Mouse (Mus musculus) granulocyte monocyte progenitor cell, adult 5-6 weeks (primary cell): Measurements from ENCODE around the gene Psors1c2. TPM values are rescaled to one million over a fixed set of nuclear protein-coding genes. Genes with fewer than 3 reads are reported as not detected.
"Not testable (repeated sequence)": the region's sequence is repeated elsewhere in the genome, so short reads cannot be mapped to it uniquely, and the experiment has no call there.

Experiments
- ATAC-seq: replicated peaks from 2 replicates; pipeline ENCODE4 v1.8.0; 2016; ENCODE audit warnings: mild to moderate bottlenecking, moderate TSS enrichment, inconsistent platforms; ENCODE audit not compliant: poor library complexity, severe bottlenecking
- total RNA-seq, 2 experiments: library from RNA; stranded (forward) in 1 of 2; stranded (reverse) in 1 of 2; fragments of 200-712, 200-1000 nt in 1 of 2; fragments of >200 nt in 1 of 2; fragmentation: Nextera tagmentation in 1 of 2; gene quantifications; 2 replicates each; pipeline ENCODE4 v1.2.3; 2014 to 2017

Gene Psors1c2
- not detected in 2 replicates for total RNA-seq (2014; fragmentation: Nextera tagmentation)
- not detected in 2 replicates for total RNA-seq (2017)

- no peak for ATAC-seq
Observed at GRCm38 (mm10) chr17:35532901-35533300, at the start of gene Psors1c2. TSS of gene Psors1c2 (plus strand) at chr17:35533201.

GRCm38 (mm10) chr17:35484066-35484465 is 48.9 kb upstream of the Psors1c2 start:
- peak; percentile 58 for ATAC-seq

GRCm38 (mm10) chr17:35485702-35486101 is 47.3 kb upstream of the Psors1c2 start:
- ATAC-seq = no peak

- ATAC-seq = no peak
Observed at GRCm38 (mm10) chr17:35486726-35487125, 46.3 kb upstream of the Psors1c2 start.

GRCm38 (mm10) chr17:35488041-35488440 is 45.0 kb upstream of the Psors1c2 start:
- ATAC-seq = no peak

- ATAC-seq = no peak
Observed at GRCm38 (mm10) chr17:35490320-35490719, 42.7 kb upstream of the Psors1c2 start.

- ATAC-seq = no peak
Observed at GRCm38 (mm10) chr17:35497124-35497523, 35.9 kb upstream of the Psors1c2 start.

- ATAC-seq = no peak
Observed at GRCm38 (mm10) chr17:35502226-35502625, 30.8 kb upstream of the Psors1c2 start.

- ATAC-seq = no peak
Observed at GRCm38 (mm10) chr17:35502762-35503161, 30.2 kb upstream of the Psors1c2 start.

- no peak for ATAC-seq
Observed at GRCm38 (mm10) chr17:35503849-35504248, 29.2 kb upstream of the Psors1c2 start.

- ATAC-seq = no peak
Observed at GRCm38 (mm10) chr17:35504628-35505481, 28.1 kb upstream of the Psors1c2 start.

- ATAC-seq = no peak
Observed at GRCm38 (mm10) chr17:35505776-35506175, 27.2 kb upstream of the Psors1c2 start, which contains the start of gene Pou5f1. TSS of gene Pou5f1 (plus strand) at chr17:35506018.

- ATAC-seq = no peak
Observed at GRCm38 (mm10) chr17:35506881-35507280, 26.1 kb upstream of the Psors1c2 start.

GRCm38 (mm10) chr17:35507556-35508260 is 25.3 kb upstream of the Psors1c2 start:
- ATAC-seq = no peak

- ATAC-seq = not testable (repeated sequence)
Observed at GRCm38 (mm10) chr17:35508279-35508678, 24.7 kb upstream of the Psors1c2 start.

GRCm38 (mm10) chr17:35509284-35509683 is 23.7 kb upstream of the Psors1c2 start:
- peak; percentile 59 for ATAC-seq

- no peak for ATAC-seq
Observed at GRCm38 (mm10) chr17:35512916-35513626, 19.9 kb upstream of the Psors1c2 start.

- ATAC-seq = no peak
Observed at GRCm38 (mm10) chr17:35513886-35514285, 19.1 kb upstream of the Psors1c2 start.

GRCm38 (mm10) chr17:35514756-35515155 is 18.2 kb upstream of the Psors1c2 start:
- no peak for ATAC-seq

- peak; percentile 20; the same call in 1 of the 2 replicates for ATAC-seq
Observed at GRCm38 (mm10) chr17:35515911-35516640, 16.9 kb upstream of the Psors1c2 start.
